Mouse (Mus musculus) lung, postnatal 36 days (tissue): Measurements from ENCODE around the gene Ildr1.

Experiments used
- DNase-seq: peaks from one replicate; pipeline ENCODE4 v3.0.0; 2022; ENCODE audit warnings: mixed read lengths

Gene Ildr1

DNA sequence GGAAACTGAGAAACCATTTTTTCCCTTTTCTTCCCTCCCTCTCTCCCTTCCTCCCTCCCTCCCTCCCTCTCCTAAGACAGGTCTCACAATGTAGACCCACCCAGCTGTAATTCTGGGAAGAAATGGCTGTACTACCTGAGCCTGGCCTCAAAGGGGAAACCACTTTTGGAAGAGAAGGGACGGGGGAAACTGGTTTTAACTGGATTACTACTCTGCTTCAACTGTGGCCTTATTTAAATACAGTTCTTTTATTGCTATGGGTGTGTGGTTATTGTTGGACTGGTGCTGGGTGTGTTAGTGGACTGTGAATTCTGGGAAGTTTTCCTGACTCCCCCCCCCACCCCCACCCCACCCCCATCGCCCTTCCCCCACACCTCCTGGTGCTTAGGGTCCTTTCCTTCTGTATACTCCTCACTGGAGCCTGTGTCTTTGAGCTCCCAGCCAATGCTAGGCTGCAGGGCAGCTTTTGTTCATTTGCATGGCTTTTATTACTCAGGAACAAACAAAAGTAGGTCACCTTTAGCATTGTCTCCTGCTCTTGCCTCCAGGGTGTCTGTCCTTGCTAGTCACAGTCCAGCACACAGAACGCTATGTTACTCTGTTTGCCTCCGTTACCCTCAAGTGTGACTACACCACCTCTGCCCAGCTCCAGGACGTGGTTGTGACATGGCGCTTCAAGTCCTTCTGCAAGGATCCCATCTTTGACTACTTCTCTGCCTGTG, 14.1 kb downstream of the Ildr1 start:
- no peak for DNase-seq

DNA sequence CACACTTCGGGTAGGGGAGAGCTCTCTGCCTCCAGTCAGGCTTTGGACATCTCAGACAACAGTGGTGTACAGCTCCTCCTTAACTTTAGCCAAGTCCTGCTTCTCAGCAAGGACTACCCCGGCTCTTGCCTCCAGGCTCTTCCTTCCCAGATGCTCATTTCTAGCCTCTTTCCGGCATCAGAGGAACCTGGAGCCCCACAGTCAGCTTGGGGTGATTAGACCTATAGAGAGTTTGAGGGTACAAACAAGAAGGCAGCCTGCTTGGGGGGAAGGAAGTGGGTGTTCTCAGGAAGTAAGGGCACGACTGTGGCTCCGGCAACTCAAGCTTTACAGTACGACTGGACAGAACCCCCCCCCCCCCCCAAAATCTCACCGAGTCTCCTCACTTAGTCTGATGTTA, 15.0 kb downstream of the Ildr1 start:
- peak; percentile 8 for DNase-seq

GRCm38 (mm10) chr16:36709405-36709804, 15.6 kb downstream of the Ildr1 start:
- peak; percentile 15 for DNase-seq

GRCm38 (mm10) chr16:36710794-36711193, 17.0 kb downstream of the Ildr1 start:
- peak; percentile 40 for DNase-seq

- DNase-seq, result peak; percentile 54
Observed at GRCm38 (mm10) chr16:36711760-36712159, 18.0 kb downstream of the Ildr1 start.

DNA sequence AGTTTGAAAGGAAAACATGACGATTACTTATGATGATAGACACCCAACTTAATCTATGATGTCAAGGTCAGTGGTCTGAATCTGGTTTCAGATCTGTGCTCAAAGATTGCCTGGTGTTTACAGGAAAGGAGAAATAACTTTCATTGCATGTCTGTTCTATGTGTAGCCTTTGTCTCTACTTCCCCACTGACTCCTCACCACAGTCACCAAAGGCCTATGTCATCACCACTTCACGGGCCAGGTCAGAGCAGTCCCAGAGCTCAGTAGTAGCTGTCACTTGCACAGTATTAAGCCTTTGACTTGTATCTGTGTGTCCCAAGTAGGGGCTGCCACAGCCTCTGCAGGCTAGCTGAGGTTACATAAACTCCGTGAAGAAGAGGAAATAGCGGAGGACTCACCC, 23.7 kb downstream of the Ildr1 start:
- DNase-seq, result peak; percentile 5

DNA sequence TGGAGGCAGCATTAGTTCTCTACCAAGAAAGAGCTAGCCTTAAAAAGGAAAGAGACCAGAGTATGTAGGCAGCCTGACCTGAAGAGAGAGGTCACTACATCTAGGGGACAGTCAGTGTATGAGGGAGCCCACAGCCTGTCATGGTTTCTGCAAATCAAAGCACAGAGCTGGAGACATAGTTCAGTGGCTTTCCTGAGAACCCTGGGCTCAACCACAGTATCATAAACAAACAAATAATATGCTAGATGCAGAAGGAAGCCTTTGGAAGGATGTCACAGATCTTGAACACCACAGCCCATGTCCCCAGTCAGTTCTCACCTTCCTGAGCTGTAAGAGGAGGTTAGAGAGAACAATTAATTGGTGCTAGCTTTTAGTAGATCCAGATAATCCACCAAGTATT, 24.9 kb downstream of the Ildr1 start:
- DNase-seq, result no peak

- DNase-seq, result no peak
Observed at GRCm38 (mm10) chr16:36720194-36721055, 26.6 kb downstream of the Ildr1 start.

GRCm38 (mm10) chr16:36722739-36723138, 29.0 kb downstream of the Ildr1 start:
- no peak for DNase-seq

- peak; percentile 42 for DNase-seq
Observed at GRCm38 (mm10) chr16:36723880-36724443, 30.2 kb downstream of the Ildr1 start.

- DNase-seq, result no peak
Observed at GRCm38 (mm10) chr16:36728959-36729358, 35.2 kb downstream of the Ildr1 start.

GRCm38 (mm10) chr16:36732572-36732971, 38.8 kb downstream of the Ildr1 start:
- no peak for DNase-seq

GRCm38 (mm10) chr16:36733827-36734226, 40.0 kb downstream of the Ildr1 start:
- no peak for DNase-seq

- DNase-seq, result peak; percentile 77
Observed at GRCm38 (mm10) chr16:36735421-36735820, 41.6 kb downstream of the Ildr1 start.

- no peak for DNase-seq
Observed at GRCm38 (mm10) chr16:36739404-36739930, 45.7 kb downstream of the Ildr1 start.

GRCm38 (mm10) chr16:36743580-36743979, 49.8 kb downstream of the Ildr1 start:
- no peak for DNase-seq

- DNase-seq, result peak; percentile 52
Observed at GRCm38 (mm10) chr16:36747068-36747467, 53.3 kb downstream of the Ildr1 start.

GRCm38 (mm10) chr16:36747767-36748166, 54.0 kb downstream of the Ildr1 start:
- DNase-seq, result no peak

- no peak for DNase-seq
Observed at GRCm38 (mm10) chr16:36751979-36752378, 58.2 kb downstream of the Ildr1 start.

DNA sequence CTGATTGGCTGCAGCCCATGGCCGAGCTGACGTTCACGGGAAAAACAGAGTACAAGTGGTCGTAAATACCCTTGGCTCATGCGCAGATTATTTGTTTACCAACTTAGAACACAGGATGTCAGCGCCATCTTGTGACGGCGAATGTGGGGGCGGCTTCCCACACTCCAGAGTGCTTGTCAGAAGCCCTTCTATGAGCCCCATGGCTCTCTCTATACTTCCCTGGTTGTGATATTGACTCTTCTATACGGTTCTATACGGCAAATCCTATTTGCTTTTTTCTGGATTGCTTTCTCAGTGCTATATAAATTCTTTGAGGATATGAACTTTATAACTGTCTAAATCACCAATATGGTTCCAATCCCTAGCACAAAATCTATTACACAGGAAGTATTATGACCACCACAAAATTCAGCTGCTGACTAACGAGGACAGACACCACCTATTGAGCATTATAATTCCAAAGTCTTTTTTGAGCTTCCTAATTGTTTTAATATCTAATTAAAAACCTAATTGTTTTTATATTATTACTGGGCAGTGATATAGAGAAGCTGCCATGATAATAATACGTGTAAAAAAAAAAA, 76.5 kb downstream of the Ildr1 start:
- DNase-seq, result no peak

- peak; percentile 76 for DNase-seq
Observed at GRCm38 (mm10) chr16:36770830-36771229, 77.1 kb downstream of the Ildr1 start.

DNA sequence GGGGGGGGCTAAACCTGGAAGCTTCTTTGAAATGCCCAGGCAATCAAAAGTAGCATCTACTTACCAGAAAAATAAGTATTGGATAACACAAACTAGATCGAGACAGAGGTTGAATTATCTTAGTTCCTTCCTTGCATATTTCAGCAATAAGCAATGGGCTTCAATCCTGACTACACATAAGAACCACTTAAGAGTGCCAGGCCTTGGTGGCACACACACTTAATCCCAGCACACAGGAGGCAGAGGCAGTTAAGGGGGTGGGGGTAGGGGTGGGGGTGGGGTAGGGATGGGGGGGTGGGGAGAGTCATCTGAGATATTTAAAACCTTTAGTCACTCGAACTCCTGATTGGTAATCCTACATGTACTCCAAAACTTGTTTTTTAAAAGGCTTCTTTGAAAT, 77.5 kb downstream of the Ildr1 start:
- DNase-seq, result peak; percentile 16

DNA sequence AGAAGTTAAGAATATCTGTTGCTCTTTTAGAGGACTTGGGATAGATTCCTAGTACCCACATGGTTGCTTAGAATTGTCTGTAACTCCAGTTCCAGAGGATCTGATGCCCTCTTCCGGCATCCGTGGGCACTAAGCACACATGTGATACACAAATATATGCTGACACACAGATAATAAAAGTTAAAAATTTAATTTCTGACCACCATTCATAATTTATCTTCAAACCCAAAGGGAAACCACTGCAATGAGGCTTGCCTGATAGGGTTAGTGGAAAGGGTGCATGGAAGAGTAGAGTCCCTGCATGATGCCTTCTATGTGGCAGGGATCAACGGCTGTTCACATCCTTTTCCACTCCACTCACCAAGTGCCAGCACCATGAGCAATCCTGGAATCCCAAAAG, 77.9 kb downstream of the Ildr1 start:
- DNase-seq, result no peak
